Mouse (Mus musculus) thymus, postnatal 4 days (tissue): ENCODE results near the gene Msantd4.
A peak's percentile ranks its signal among the peaks of the same experiment; 100 is the strongest.
"Not testable (repeated sequence)": the region's sequence is repeated elsewhere in the genome, so short reads cannot be mapped to it uniquely, and the experiment has no call there.

ENCODE experiments used
- DNase-seq: peaks from one replicate; pipeline ENCODE4 v3.0.0; 2021

The Msantd4 gene

GRCm38 (mm10) chr9:4375828-4376639 is at the start of gene Msantd4:
TSS of gene Msantd4 (plus strand) at chr9:4376562.
- DNase-seq, result peak; percentile 89

- DNase-seq, result no peak
Measured at GRCm38 (mm10) chr9:4353163-4353562, 23.2 kb upstream of the Msantd4 start.

- no peak for DNase-seq
Measured at GRCm38 (mm10) chr9:4376640-4377120, 318 bp downstream of the Msantd4 start.

GRCm38 (mm10) chr9:4400801-4401200 is 24.4 kb downstream of the Msantd4 start:
- DNase-seq, result not testable (repeated sequence)
